Comparison of ENCODE assay signal across 19 mouse cellular contexts in the genomic region with DNA sequence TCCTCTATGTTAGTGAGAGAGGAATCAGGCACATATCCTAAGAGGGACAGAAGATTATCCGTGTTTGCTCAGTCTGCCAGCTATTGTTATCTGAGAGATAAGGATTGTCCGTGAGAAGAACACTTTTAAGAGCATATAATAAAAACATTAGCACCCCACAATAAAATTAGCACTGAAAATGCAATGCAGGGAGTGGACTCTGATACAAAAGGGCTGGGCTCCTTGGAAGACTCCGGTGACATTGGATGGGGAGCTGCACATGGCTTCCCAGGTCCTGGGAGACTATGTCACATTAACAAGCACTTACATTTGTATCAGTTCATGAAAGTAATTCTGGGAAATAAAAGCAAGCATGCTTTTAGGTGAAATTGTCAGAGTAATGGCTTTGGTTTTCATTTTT.
DNase-seq lines count a peak whose midpoint lies in the region; ATAC-seq and TF ChIP-seq lines count a peak whose summit lies in the region.
"Had no signal": no experiment of that assay in that cellular context is flagged by ENCODE, and none has a peak within 500 bp of the region (broad histone marks: within the 10 kb centered on the region; RNA-seq: fewer than 3 reads in every experiment).

No protein-coding gene starts in this region.

- H3K27me3 ChIP-seq in liver, embryonic 12.5 days (replicated peaks), result peaks cover 13% of the 10 kb centered on the region; the same call in 1 of the 2 replicates
- no peaks in the 10 kb centered on the region; the same call in 1 of the 2 replicates for H3K27me3 ChIP-seq in liver, embryonic 14.5 days (ENCODE audit: control insufficient read depth, insufficient read depth, low read length)
- H3K27me3 ChIP-seq in liver, embryonic 16.5 days (ENCODE audit: control insufficient read depth, insufficient read depth, low read depth, low read length), result no peaks in the 10 kb centered on the region
- H3K27me3 ChIP-seq: embryonic facial prominence, embryonic 12.5 days; embryonic facial prominence, embryonic 15.5 days; hindbrain, embryonic 12.5 days; hindbrain, embryonic 15.5 days had no signal

- peak; percentile 7; the same call in 1 of the 2 replicates for TF ChIP-seq EP300 in liver, embryonic 14.5 days (IDR thresholded peaks at IDR 0.05; ENCODE audit: low read depth)

- 41% methylated on average over 3 of the region's 3 CpGs for WGBS in liver, embryonic 12.5 days (ENCODE audit: insufficient replicate concordance)
- WGBS in liver, embryonic 14.5 days (ENCODE audit: insufficient replicate concordance), result 30% methylated on average over 3 of the region's 3 CpGs
- 29% methylated on average over 3 of the region's 3 CpGs for WGBS in liver, embryonic 16.5 days (ENCODE audit: insufficient replicate concordance)

- TF ChIP-seq CTCF in liver, embryonic 14.5 days (IDR thresholded peaks at IDR 0.05; ENCODE audit: low read depth), result no peak

- H3K36me3 ChIP-seq in liver, embryonic 12.5 days, result no peaks in the 10 kb centered on the region
- H3K36me3 ChIP-seq in liver, embryonic 14.5 days (replicated peaks; ENCODE audit: control insufficient read depth, insufficient read depth, low read depth), result no peaks in the 10 kb centered on the region
- H3K36me3 ChIP-seq in liver, embryonic 16.5 days (ENCODE audit: control insufficient read depth, insufficient read depth), result no peaks in the 10 kb centered on the region
- H3K36me3 ChIP-seq: embryonic facial prominence, embryonic 12.5 days; embryonic facial prominence, embryonic 15.5 days; hindbrain, embryonic 12.5 days; hindbrain, embryonic 15.5 days had no signal

- H3K4me3 ChIP-seq in liver, embryonic 12.5 days, result no peak overlapping the region
- H3K4me3 ChIP-seq in liver, embryonic 14.5 days (ENCODE audit: insufficient read depth in 1 of 2, low read depth in 2 of 2, low read length in 2 of 2), result no peak overlapping the region
- H3K4me3 ChIP-seq in liver, embryonic 16.5 days (ENCODE audit: low read depth, low read length), result no peak overlapping the region
- H3K4me3 ChIP-seq: embryonic facial prominence, embryonic 12.5 days; embryonic facial prominence, embryonic 15.5 days; hindbrain, embryonic 12.5 days; hindbrain, embryonic 15.5 days had no signal

- H3K9me3 ChIP-seq in liver, embryonic 12.5 days (replicated peaks), result no peaks in the 10 kb centered on the region
- H3K9me3 ChIP-seq in liver, embryonic 14.5 days (ENCODE audit: control insufficient read depth, low read length), result no peaks in the 10 kb centered on the region
- no peaks in the 10 kb centered on the region for H3K9me3 ChIP-seq in liver, embryonic 16.5 days (replicated peaks; ENCODE audit: control insufficient read depth, low read length)
- H3K9me3 ChIP-seq: embryonic facial prominence, embryonic 12.5 days; embryonic facial prominence, embryonic 15.5 days; hindbrain, embryonic 12.5 days; hindbrain, embryonic 15.5 days had no signal

- peak overlapping the region; percentile 68 for H3K4me2 ChIP-seq in liver, embryonic 12.5 days
- H3K4me2 ChIP-seq in liver, embryonic 14.5 days (ENCODE audit: low read depth), result peak overlapping the region; percentile 65
- peak overlapping the region; percentile 71; the same call in 1 of the 2 replicates for H3K4me2 ChIP-seq in liver, embryonic 16.5 days (ENCODE audit: low read depth, low read length)
- H3K4me2 ChIP-seq: embryonic facial prominence, embryonic 12.5 days; embryonic facial prominence, embryonic 15.5 days; hindbrain, embryonic 12.5 days; hindbrain, embryonic 15.5 days had no signal

- H3K27ac ChIP-seq in liver, embryonic 12.5 days, result peak overlapping the region; percentile 90
- H3K27ac ChIP-seq in liver, embryonic 14.5 days, result peak overlapping the region; percentile 67
- H3K27ac ChIP-seq in liver, embryonic 16.5 days (ENCODE audit: low read length), result peak overlapping the region; percentile 60; the same call in 1 of the 2 replicates
- H3K27ac ChIP-seq: embryonic facial prominence, embryonic 12.5 days; embryonic facial prominence, embryonic 15.5 days; hindbrain, embryonic 12.5 days; hindbrain, embryonic 15.5 days had no signal

- DNase-seq in liver, result no peak
- no peak for DNase-seq in liver, embryonic 14.5 days (ENCODE audit: low read depth in 3 of 3, low spot score in 3 of 3)
- no peak for DNase-seq in frontal cortex, postnatal 25 days (ENCODE audit: low spot score in 2 of 2)
- DNase-seq in urinary bladder, postnatal 14 days (ENCODE audit: low spot score), result no peak
- DNase-seq: adrenal gland, adult 2 months; cerebellum, adult 11 months; cerebellum, adult 2 months; cerebellum, adult 9-11 months; forebrain, postnatal 0 days; gastrocnemius, postnatal 25 days; heart, adult 18-20 months had no signal

- ATAC-seq in liver, embryonic 12.5 days, result no peak
- ATAC-seq in liver, embryonic 14.5 days (ENCODE audit: insufficient read depth), result no peak; the same call in 1 of the 2 replicates
- ATAC-seq in liver, embryonic 16.5 days (ENCODE audit: low read depth), result no peak
- ATAC-seq: CD4-positive, CD25-positive, alpha-beta regulatory T cell, adult 4 months; forebrain, embryonic 14.5 days; forebrain, postnatal 0 days had no signal

- H3K4me1 ChIP-seq in liver, embryonic 12.5 days, result peaks cover 60% of the 10 kb centered on the region
- peaks cover 56 to 57% of the 10 kb centered on the region in 2 experiments for H3K4me1 ChIP-seq in liver, embryonic 14.5 days (replicated peaks; ENCODE audit: control insufficient read depth in 2 of 2, insufficient read depth in 2 of 2, low read length in 1 of 2)
- H3K4me1 ChIP-seq in liver, embryonic 16.5 days (ENCODE audit: control insufficient read depth, low read depth, low read length), result peaks cover 51% of the 10 kb centered on the region
- H3K4me1 ChIP-seq: embryonic facial prominence, embryonic 12.5 days; embryonic facial prominence, embryonic 15.5 days; hindbrain, embryonic 12.5 days; hindbrain, embryonic 15.5 days had no signal

- H3K9ac ChIP-seq in liver, embryonic 12.5 days, result peak overlapping the region; percentile 58
- peak overlapping the region; percentile 12 for H3K9ac ChIP-seq in liver, embryonic 14.5 days (replicated peaks)
- peak overlapping the region; percentile 44 for H3K9ac ChIP-seq in liver, embryonic 16.5 days (ENCODE audit: low read depth, low read length)
- H3K9ac ChIP-seq: embryonic facial prominence, embryonic 12.5 days; embryonic facial prominence, embryonic 15.5 days; forebrain, postnatal 0 days; hindbrain, embryonic 12.5 days; hindbrain, embryonic 15.5 days had no signal
